Mouse (Mus musculus) cerebellum, adult 18-20 months (tissue): ENCODE results near the gene Cyba.
A peak's percentile ranks its signal among the peaks of the same experiment; 100 is the strongest.

Experiments
- DNase-seq, 2 experiments: peaks; one replicate each; pipeline ENCODE4 v3.0.0; 2021

The Cyba gene

GRCm38 (mm10) chr8:122432443-122433268, at the start of gene Cyba:
Gene Cyba, minus strand, starts transcription at chr8:122432930.
- no peak for DNase-seq

- no peak for DNase-seq
Observed at GRCm38 (mm10) chr8:122482448-122482847, 49.7 kb upstream of the Cyba start.

GRCm38 (mm10) chr8:122475580-122476320, 43.0 kb upstream of the Cyba start, which contains the start of the genes Rnf166 and Ctu2:
Gene Rnf166, minus strand, starts transcription at chr8:122476064.
Gene Ctu2, plus strand, starts transcription at chr8:122476143.
- DNase-seq: peak; percentile 83 to 97

- DNase-seq: peak; percentile 37 to 46
Observed at GRCm38 (mm10) chr8:122474951-122475560, 42.3 kb upstream of the Cyba start.

- no peak for DNase-seq
Observed at GRCm38 (mm10) chr8:122473911-122474421, 41.2 kb upstream of the Cyba start.

GRCm38 (mm10) chr8:122470691-122471090, 38.0 kb upstream of the Cyba start:
- no peak for DNase-seq

- DNase-seq: no peak
Observed at GRCm38 (mm10) chr8:122469965-122470364, 37.2 kb upstream of the Cyba start.

GRCm38 (mm10) chr8:122469407-122469806, 36.7 kb upstream of the Cyba start:
- DNase-seq: no peak

GRCm38 (mm10) chr8:122467816-122468215, 35.1 kb upstream of the Cyba start:
- no peak for DNase-seq

- DNase-seq: no peak
Observed at GRCm38 (mm10) chr8:122464985-122465384, 32.3 kb upstream of the Cyba start.

GRCm38 (mm10) chr8:122463651-122464640, 31.2 kb upstream of the Cyba start:
- no peak for DNase-seq

- no peak for DNase-seq
Observed at GRCm38 (mm10) chr8:122462510-122462909, 29.8 kb upstream of the Cyba start.

- no peak for DNase-seq
Observed at GRCm38 (mm10) chr8:122461473-122462148, 28.9 kb upstream of the Cyba start.

- DNase-seq: peak; percentile 74 to 76
Observed at GRCm38 (mm10) chr8:122460524-122461472, 28.1 kb upstream of the Cyba start, which contains the start of gene Snai3. Gene Snai3, minus strand, starts transcription at chr8:122460733.

- DNase-seq: no peak
Observed at GRCm38 (mm10) chr8:122459990-122460389, 27.3 kb upstream of the Cyba start.

GRCm38 (mm10) chr8:122459218-122459900, 26.6 kb upstream of the Cyba start:
- DNase-seq: no peak

- DNase-seq: no peak
Observed at GRCm38 (mm10) chr8:122457171-122457570, 24.4 kb upstream of the Cyba start.

- no peak for DNase-seq
Observed at GRCm38 (mm10) chr8:122454409-122454808, 21.7 kb upstream of the Cyba start.

- DNase-seq: no peak
Observed at GRCm38 (mm10) chr8:122452154-122452553, 19.4 kb upstream of the Cyba start.
